Mouse (Mus musculus) right cerebral cortex, postnatal 10 days (tissue): ENCODE results near the gene Rgs9bp.
"Not testable (repeated sequence)": the region's sequence is repeated elsewhere in the genome, so short reads cannot be mapped to it uniquely, and the experiment has no call there.

Experiments
- DNase-seq, 2 experiments: peaks; one replicate each; pipeline ENCODE4 v3.0.0; 2021; ENCODE audit warnings: low spot score in 2 of 2

Rgs9bp gene

GRCm38 (mm10) chr7:35583476-35584025 is 1.8 kb downstream of the Rgs9bp start:
- no peak for DNase-seq

DNA sequence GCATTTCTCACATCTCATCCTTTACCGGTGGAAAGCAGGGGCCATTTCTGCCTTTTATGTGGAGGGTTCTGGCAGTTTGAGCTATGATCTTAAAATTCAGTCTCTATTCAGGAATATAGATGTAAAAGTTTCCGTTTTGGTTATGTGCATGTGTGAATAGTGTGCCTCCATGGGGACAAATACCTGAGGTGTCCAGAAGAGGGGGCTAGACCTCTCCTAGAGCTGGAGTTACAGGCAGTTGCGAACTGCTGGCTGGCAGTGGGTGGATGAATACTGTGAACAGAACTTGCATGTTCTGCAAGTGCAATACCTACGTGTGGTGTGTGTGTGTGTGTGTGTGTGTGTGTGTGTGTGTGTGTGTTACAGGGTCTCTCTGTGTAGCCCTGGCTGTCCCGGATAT is 2.7 kb downstream of the Rgs9bp start:
- no peak for DNase-seq

- DNase-seq = no peak
These were observed 5.5 kb downstream of the Rgs9bp start for GRCm38 (mm10) chr7:35579849-35580248.

DNA sequence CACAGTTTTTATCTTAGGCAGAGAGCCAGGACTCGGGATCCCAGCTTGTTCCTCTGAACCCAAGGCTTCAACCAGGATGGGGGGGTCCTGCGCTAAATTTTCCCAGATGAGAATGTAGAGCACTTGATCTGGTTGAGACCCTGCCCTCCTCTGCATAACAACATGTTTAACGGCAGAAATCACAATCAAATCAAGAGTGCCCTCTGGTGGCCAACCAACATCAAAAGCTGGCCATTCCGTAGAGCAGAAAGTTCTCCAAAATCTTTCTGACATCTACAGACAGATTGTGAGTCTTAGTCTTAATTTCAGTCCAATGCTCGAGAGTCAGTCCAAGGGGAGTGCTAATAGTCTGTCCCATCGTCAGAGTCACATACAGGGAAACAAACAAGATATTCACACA is 14.5 kb downstream of the Rgs9bp start:
- DNase-seq = not testable (repeated sequence)

GRCm38 (mm10) chr7:35569724-35570123 is 15.7 kb downstream of the Rgs9bp start:
- not testable (repeated sequence) for DNase-seq

DNA sequence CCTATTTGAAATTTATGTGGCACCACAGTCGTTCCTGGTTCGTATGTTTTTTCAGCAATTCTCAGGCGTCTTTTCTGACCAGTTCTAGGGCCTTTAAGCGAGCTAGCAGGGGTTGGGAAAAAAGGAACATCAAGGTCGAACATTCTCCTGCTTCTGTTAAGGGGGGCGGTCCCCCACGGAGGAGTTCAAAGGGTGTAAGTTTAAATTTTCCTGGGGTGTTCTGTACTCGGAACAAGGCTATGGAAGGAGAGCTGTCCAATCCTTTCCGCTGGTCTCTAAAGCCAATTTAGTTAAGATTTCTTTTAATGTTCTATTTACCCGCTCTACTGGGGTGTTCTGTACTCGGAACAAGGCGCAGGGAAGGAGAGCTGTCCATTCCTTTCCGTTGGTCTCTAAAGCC is 19.4 kb downstream of the Rgs9bp start:
- DNase-seq = not testable (repeated sequence)

DNA sequence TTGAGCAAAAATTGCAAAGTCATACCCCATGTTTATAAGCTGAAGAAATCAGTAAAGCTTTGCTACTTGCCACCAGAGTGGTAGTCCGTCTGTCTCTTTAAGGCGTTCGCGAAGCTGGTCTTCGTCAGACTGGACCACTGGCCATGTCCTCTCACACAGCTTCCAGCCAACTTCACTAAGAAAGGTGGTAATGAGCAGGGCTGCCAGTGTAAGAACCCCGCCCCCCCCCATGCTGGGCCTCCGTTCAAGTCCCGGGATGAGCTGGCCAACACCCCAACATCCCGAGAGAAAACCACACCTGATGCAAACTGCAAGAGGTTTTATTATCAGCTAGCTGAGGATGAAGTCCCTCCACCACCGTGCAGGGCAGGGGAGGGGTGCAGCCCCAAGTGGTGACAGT is 20.5 kb downstream of the Rgs9bp start:
- DNase-seq = not testable (repeated sequence)

GRCm38 (mm10) chr7:35564067-35564865 is 21.1 kb downstream of the Rgs9bp start:
- DNase-seq = no peak

DNA sequence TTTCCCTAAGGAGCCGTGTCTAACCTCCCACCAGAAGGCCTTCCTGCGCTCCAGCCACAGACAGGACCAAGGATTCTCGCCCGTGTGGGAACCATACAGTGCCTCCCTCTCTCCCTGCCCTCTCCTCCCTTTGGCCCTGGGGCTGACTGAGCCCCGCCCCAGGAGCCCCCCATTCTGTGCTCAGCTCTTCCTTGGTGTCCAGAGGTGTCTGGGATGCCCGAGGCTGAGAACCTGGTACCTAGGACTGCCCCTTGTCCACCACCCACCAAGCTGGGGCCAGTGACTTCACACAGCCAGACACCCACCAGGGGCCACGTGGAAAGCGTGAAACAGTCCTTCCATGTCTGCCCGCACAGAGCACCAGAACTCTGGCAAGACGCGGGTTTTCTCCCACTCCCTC is 22.3 kb downstream of the Rgs9bp start:
- no peak for DNase-seq

DNA sequence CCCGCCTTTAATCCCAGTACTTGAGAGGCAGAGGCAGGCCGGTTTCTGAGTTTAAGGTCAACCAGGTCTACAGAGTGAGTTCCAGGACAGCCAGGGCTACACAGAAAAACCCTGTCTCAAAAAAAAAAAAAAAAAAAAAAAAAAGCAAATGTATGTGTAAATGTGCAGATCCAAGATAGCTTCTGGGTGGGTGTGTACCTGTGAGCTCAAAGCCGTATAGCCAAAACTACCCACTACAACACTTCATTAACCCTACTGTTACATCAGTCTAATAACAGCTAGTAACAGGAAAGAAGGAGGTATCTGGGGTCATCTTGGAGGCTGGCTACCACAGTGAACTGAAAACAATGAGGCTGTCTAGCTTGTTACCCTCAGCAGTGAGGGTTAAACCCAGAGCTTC is 25.5 kb downstream of the Rgs9bp start:
- no peak for DNase-seq

- DNase-seq = no peak
These were observed 26.7 kb downstream of the Rgs9bp start for GRCm38 (mm10) chr7:35558681-35559080.

- no peak for DNase-seq
These were observed 27.8 kb downstream of the Rgs9bp start for GRCm38 (mm10) chr7:35557577-35557976.

DNA sequence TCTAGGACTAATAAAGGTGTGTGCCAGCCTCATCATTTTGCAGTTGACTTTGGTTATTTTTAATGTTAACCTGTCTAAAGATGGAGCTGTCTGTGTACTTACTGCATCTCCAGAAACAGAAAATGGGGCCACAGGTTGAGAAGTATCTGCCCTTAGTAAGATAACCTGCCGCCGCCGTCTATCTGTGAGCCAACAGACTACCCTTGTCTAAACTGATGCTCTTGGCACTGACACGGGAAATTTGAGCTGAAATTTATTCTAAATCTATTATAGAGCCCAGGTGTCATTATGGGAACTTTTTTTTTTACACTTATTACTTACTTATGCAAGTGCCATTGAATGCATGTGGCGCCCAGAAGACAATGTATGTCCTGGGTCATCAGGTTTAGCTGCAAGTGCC is 28.5 kb downstream of the Rgs9bp start:
- DNase-seq = no peak

- DNase-seq = no peak
These were observed 29.2 kb downstream of the Rgs9bp start, which contains the start of gene Nudt19 for GRCm38 (mm10) chr7:35556205-35556603. Nudt19 (minus strand) TSS chr7:35556304.

- DNase-seq = peak; percentile 93 to 94
These were observed 29.9 kb downstream of the Rgs9bp start for GRCm38 (mm10) chr7:35555224-35556204.

GRCm38 (mm10) chr7:35554605-35555175 is 30.7 kb downstream of the Rgs9bp start:
- DNase-seq = peak; percentile 63 to 66

DNA sequence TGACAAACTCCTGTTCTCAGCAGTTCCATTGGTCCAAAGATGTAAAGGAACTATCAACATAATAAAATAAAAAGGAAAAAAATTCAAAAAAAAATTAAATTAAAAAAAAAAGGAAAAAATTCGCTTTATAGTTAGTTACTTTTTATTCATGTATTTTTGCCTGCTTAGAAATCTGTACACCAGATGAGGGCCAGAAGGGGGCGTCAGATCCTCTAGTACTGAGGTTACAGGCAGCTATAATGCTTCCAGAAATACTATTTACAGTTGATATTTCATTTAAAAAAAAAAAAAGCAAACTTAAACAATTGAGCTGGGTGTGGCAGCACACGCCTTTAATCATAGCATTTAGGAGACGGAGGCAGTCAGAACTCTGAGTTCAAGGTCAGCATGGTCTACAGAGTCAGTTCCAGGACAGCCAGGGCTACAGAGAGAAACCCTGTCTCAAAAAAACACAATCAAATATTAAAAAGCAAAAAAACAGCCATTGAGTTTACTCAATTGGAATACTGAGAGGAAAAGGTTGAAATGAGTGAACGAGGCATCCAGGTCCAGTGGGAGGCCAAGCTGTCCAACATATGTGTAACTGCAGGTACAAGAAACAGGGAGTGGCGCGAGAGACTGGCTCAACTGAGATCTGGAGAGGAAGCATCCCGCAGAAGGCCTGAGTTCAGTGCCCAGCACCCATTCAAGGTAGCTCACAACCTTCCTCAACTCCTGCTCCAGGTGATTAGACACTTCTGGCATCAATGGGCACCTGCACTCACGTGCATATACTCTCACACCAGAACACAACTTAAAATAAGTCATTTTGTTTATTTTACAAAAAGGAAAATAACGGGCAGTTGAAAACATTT is 31.4 kb downstream of the Rgs9bp start:
- peak; percentile 51 to 58 for DNase-seq

- peak; percentile 73 for DNase-seq
These were observed 39.5 kb downstream of the Rgs9bp start for GRCm38 (mm10) chr7:35545881-35546280.

DNA sequence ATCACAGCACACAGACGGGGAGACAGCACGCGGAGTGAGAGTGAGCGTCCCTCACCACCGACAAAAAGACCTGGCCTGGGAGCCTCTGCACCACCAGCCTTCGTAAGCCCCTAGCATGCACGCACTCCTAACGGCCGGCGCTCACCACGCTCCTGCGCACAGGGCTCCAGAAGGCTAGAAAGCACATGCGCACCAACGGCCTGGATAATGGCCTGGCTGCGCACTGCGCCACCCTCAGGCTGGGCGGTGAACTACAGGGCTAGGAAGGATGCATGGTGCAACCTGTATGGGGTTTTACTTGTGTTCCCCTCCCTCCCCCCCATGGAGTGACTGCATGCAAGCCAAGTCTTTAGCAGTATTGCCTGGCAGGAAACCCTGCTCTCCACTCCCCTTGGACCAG is 47.8 kb downstream of the Rgs9bp start, which contains the start of gene Tdrd12:
Gene Tdrd12 (minus strand): TSS at position 184 of the 400 bp plus-strand sequence.
- DNase-seq = no peak

DNA sequence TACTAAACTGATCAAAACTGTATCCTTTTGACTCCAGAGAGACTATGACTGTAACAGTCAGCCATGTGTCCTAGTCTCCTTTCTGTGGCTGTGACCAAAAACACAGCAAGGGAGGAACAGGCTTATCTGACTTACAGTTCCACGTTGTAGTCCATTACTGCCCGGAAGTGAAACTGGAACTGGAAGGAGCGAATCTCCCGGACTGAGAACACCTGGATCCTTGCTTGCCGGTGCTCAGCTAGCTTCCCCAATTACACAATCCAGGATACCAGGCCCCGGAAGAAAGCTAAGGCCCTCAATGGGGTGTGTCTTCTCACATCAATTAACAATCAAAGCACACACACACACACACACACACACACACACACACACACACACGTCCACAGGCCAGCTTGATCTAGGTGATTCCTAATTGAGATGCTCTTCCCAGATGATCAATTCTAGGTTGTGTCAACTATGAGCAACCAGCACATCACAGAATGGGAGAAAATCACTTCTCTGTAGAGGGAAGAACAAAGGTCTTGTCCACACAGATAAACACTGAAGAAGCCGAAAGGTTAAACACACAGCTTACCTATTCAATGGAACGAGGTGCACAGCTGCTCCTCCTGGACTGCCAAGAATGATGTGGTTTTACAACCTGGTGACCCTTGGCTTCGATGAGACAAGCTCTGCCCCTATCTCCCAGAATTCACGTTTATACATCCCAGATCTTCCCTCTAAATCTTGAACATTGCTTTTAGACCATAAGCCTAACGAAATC is 49.5 kb downstream of the Rgs9bp start:
- no peak for DNase-seq
